Mouse (Mus musculus): ENCODE results near the gene Gm10198. TPM values are rescaled to one million over a fixed set of nuclear protein-coding genes. Genes with fewer than 3 reads are reported as not detected.

The Gm10198 gene
- not detected in 4 replicates for total RNA-seq (2023; ENCODE audit: inconsistent age)

GRCm38 (mm10) chr13:111592485-111592884 lies at the start of gene Gm10198:
TSS of gene Gm10198 (plus strand) at chr13:111592785.

Other genes with a start within 250 kb of the Gm10198 start
- gene Gpbp1, start 102.7 kb upstream of the Gm10198 start, total RNA-seq (2023; ENCODE audit: inconsistent age) = 134 to 166 TPM (median 147 TPM) in 4 replicates
- not detected in 4 replicates for gene Gm49496, start 42.8 kb upstream of the Gm10198 start, total RNA-seq (2023; ENCODE audit: inconsistent age)
- 37.9 to 53.4 TPM (median 42.6 TPM) in 4 replicates for gene Mier3, start 88.2 kb downstream of the Gm10198 start, total RNA-seq (2023; ENCODE audit: inconsistent age)
- 254 to 286 TPM (median 274 TPM) in 4 replicates for gene Map3k1, start 216.2 kb downstream of the Gm10198 start, total RNA-seq (2023; ENCODE audit: inconsistent age)